Mouse (Mus musculus): Measurements from ENCODE around the gene Tnfaip6.

The Tnfaip6 gene

DNA sequence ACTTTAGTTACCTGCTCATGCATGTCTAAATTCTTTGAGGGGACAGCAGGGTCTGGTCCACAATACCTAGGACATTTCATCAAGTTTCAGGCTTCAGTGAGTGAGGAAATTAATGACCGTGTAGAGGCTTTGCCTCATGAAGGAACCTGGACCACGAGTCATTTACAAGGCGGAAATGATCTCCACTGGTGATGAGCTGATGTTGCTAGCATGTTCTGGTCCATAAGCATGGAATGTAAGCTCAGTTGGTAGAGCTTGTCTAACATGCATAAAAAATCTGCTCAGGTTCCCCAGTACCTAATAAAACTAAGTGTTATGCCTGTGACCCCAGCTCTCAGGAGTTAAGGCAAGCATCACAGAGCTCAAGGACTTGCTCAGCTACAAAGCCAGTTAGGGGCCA is 4.3 kb downstream of the Tnfaip6 start:
- TF ChIP-seq GATA4 (IDR thresholded peaks at IDR 0.05; ENCODE audit: insufficient replicate concordance, low read length): no peak

DNA sequence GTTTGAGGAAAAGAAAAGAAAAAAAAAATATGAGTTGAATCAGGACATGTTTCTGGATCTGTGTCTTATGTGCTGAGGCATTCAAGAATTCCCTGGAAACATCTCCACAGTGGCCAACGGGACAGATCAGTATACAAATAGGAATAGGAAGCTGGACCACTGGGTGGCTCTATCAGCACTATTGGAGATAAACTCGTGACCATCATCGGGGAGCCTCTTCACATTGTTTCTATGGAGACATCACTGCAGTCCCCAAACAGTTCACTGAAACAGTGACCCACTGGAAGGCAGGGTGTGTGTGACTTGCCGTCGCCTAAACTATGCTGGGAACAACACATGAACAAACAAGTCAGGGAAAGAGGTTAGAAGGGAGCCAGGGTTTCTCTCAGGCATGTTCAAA is 4.9 kb downstream of the Tnfaip6 start:
- no peak for TF ChIP-seq GATA4 (IDR thresholded peaks at IDR 0.05; ENCODE audit: insufficient replicate concordance, low read length)

DNA sequence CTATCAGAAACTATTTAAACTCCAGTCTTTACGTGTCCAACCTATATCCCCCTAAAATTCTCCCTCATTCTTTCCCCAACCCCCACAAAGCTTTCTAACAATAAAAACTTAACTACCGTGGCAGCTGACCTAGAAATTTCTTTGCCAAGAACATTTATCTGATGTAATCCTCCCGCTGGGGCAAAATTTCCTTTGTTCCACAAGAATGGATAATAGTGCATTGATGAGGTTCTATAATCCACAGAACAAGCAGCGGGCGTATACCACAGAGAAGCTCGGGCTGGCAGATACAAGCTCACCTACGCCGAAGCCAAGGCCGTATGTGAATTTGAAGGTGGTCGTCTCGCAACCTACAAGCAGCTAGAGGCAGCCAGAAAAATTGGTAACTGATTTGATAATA is 5.7 kb downstream of the Tnfaip6 start:
- TF ChIP-seq GATA4 (IDR thresholded peaks at IDR 0.05; ENCODE audit: insufficient replicate concordance, low read length): no peak

DNA sequence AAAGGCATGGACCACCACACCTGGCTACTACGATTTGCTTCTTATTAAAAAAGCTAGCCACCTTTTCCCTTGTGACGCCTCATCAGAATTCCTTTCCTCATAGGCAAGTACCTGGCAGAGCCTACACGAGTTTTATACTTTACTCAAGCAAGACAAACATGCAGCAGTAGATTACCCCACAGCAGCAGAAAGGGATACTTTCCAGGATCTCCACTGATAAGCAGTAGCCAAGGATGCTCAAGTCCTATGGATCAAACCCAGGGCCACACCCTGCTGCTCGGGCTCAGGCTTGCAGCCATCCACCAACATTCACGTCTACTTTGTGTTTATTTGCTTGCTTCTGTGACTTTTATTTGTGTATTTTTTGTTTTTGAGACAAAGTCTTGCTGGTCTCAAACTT is 8.2 kb downstream of the Tnfaip6 start:
- TF ChIP-seq GATA4 (IDR thresholded peaks at IDR 0.05; ENCODE audit: insufficient replicate concordance, low read length): no peak

DNA sequence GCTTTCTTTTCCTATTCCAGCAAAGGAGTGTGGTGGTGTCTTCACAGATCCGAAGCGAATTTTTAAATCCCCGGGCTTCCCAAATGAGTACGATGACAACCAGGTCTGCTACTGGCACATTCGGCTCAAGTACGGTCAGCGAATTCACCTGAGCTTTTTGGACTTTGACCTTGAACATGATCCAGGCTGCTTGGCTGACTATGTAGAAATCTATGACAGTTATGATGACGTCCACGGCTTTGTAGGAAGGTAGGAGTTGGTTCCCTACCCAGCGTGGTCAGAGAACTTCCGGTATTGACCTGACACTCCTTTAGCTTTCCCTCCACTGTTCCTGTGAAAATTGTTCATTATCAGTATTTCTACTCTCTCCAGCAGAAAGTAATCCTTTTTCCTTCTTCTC is 13.0 kb downstream of the Tnfaip6 start:
- no peak for TF ChIP-seq GATA4 (IDR thresholded peaks at IDR 0.05; ENCODE audit: insufficient replicate concordance, low read length)

DNA sequence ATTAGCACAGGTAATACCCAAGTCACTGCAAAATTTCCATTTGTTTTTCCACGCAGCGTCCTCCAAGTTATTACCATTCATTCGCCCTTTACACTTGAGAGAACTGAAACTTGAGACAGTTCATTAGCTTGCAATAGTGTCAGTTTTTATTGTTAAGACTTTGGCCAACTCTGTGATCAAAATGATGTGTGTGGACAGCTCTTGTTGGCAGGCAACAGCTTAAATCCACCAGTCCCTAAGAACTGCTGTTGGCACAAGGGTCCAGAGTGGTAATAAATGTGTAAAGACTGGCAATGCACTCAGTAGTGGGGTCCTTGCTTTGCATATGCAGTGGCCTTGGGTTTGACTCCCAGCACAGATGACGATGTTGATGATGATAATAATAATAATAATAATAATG is 14.5 kb downstream of the Tnfaip6 start:
- no peak for TF ChIP-seq GATA4 (IDR thresholded peaks at IDR 0.05; ENCODE audit: insufficient replicate concordance, low read length)

DNA sequence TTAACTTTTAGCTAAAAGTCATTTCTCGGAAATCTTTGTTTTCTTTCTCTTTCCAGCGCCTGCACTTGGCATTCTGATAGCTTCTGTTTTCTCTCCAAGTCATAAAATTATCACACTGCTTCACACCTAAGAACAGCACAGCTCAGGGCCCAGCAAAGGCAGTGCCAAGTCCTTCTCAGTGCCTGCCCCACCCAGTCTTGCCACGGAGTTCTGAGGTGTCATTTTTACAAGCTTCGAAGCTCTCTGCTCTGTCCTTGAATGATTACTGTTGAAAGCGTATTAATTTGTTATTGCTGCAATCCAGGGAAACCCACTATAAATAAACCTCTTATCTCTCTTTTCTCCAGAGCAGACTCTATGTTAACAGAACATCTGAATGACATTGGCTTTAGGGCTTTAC is 15.7 kb downstream of the Tnfaip6 start:
- TF ChIP-seq GATA4 (IDR thresholded peaks at IDR 0.05; ENCODE audit: insufficient replicate concordance, low read length): no peak

DNA sequence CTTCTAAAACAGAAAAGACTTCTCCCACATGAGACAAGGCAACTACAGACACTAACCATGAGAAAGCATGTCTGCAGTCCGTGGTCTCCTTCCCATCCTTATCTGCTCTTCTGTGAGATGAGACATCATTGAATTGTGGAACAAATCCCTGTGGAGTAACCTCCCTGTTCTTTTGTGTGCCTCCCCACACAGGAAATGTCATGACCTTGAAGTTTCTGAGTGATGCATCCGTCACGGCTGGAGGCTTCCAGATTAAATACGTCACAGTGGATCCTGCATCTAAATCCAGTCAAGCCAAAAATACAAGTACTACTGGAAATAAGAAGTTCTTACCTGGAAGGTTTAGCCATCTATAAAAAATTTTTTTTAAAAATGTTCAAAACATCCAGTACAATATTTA is 17.8 kb downstream of the Tnfaip6 start:
- TF ChIP-seq GATA4 (IDR thresholded peaks at IDR 0.05; ENCODE audit: insufficient replicate concordance, low read length): no peak

DNA sequence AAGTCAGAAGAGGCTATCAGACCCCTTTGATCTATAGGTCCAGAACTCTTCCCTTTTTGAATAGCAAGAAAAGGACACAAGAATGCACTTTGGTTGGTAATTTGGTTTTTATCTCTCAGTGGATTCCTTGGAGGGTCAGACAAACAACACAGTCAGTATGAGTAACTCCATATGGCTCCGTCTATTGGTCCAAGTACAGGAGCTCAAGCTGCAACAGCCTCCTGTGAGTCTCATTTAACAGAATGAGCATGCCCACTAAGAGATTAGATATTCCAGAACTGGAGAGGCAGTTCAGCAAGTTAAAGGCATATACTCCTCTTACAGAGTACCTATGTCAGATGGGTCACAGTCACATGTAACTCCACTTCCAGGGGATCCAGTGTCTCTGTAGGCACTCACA is 19.3 kb downstream of the Tnfaip6 start:
- TF ChIP-seq GATA4 (IDR thresholded peaks at IDR 0.05; ENCODE audit: insufficient replicate concordance, low read length): no peak

DNA sequence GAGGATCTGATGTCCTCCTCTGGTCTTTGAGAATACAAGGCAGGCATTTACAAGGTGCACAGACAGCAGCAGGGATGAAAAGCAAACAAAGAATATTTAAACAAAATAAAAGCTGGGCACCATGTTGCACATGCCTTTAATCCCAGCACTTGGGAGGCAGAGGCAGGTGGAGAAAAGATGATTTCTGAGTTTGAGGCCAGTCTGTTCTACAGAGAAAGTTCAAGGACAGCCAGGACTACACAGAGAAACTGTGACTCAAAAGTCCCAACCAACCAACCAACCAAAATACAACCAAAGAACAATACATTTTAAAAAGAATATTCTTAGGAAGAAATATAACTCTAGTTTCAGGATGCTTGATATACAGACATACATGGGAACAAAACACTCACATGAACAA is 19.9 kb downstream of the Tnfaip6 start:
- TF ChIP-seq GATA4 (IDR thresholded peaks at IDR 0.05; ENCODE audit: insufficient replicate concordance, low read length): no peak

DNA sequence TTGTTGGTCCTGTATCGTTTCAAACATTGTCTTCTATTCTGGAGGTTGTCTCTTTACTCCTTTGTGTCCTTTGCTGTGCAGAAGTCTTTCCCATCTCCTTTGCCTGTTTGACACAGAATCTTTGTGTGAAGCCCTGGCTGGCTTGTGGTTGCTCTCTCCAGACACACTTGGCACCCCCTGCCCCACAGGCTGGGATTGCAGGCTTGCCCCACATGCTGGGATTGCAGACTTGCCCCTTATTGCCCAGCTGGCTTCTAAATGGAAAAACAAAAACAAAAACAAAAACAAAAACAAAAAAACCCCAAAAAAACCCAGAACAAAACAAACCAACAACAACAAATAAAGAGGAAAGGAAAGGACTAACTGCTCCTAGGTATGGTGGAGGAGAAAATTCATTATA is 30.8 kb downstream of the Tnfaip6 start:
- no peak for TF ChIP-seq GATA4 (IDR thresholded peaks at IDR 0.05; ENCODE audit: insufficient replicate concordance, low read length)

DNA sequence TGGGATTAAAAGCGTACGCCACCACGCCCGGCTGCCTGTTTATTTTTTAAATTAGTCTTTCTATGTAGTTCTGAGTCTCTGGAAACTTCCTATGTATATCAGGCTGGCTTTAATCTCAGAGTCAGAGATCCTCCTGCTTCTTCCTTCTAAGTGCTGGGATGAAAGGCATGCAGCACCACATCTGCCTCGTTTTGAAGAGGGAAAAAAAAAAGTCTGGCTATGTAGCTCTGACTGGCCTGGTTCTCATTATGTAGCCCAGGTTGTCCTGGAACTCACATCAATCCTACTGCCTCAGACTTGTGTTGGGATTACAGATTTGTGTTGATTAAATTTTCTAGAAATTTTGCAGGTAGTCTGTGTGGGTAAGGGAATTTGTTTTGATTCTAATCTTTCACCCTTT is 33.0 kb downstream of the Tnfaip6 start:
- TF ChIP-seq GATA4 (IDR thresholded peaks at IDR 0.05; ENCODE audit: insufficient replicate concordance, low read length): no peak

DNA sequence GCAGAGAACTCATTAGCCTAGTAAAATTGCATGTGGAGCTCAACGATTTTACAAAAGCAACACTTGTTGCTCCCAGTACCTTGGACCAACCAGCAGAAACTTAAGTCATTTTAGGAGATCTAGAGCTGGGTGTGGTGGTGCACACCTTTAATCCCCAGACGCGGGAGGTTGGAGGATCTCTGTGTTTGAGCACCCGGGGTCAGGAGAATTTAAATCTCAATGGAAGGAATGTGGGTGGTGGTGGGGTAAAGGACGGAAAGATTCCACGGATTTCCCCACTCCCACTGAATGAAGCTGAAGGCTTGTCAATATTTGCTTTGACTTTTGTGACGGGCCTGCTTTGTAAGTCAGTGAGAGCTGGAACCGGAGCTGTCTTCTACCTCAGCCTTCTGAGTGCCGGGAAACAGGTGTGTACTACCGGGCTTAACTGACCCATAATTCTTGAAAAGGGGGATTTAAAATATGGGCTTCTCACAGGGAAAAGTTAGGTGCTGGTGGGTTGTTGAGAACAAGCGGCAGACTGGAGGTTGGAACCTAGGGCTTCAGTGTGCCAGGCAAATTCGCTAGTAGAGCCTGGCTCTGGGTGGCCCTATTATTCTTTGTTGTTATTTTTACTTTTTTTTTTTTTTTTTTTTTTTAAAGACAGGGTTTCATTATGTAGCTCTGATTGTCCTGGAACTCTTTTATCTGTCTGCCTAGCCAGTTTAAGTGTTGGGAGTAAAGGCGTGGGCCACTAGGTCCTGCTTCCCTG is 33.6 kb downstream of the Tnfaip6 start:
- TF ChIP-seq GATA4 (IDR thresholded peaks at IDR 0.05; ENCODE audit: insufficient replicate concordance, low read length): no peak

DNA sequence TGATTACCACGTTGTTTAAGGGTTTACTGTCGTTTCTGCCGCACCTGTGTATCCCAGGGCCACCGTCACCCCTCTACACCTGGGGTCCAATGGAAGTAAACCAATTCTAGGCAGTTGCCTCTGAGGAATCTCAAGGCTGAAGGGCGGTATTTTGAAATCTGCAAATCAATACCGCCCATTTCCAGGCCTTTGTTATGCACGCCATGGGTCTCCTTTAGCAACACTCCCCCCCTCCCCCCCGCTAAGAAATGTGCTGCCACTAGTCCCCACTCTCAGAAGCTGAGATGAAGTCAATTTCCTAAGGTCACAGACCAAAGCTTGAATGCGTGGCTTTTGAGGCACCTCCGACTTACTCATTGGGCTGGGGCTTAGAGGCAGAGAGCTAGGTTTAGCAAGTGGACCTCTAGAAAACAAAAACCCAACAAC is 34.3 kb downstream of the Tnfaip6 start:
- TF ChIP-seq GATA4 (IDR thresholded peaks at IDR 0.05; ENCODE audit: insufficient replicate concordance, low read length): no peak

DNA sequence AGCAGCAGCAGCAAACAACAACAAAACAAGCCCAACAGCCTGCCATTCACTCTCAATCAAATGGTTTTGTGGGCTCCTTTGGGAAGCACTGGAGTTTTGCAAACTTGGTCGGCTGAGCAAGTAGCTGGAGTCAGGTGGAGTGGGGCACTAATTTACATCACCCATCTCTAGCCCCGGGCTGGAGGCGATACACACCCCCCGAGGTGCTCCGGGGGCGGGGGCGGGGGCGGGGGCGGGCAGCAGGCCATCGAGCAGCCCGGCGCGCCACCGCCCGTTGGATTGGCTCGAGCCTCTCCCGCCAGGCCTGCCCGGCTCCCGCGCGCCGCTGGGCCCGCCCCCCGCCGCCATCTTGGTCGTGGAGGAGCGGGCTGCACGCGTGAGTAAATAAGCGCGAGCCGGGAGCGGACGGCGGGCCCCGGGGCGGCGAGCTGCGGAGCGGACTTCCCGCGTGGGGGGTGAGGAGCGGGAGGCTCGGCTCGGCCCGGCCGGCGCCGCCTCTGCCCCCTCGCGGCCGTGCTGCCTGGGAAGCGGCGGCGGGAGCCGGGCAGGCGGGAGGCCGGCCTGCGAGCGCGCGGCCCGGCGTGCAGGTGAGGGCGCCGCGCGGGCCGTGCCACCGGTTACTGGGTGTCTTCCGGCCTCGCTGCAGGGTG is 34.8 kb downstream of the Tnfaip6 start, which contains the start of gene Rif1:
Gene Rif1, plus strand, starts transcription at position 342 of the 650 bp plus-strand sequence.
- TF ChIP-seq GATA4 (IDR thresholded peaks at IDR 0.05; ENCODE audit: insufficient replicate concordance, low read length): no peak

DNA sequence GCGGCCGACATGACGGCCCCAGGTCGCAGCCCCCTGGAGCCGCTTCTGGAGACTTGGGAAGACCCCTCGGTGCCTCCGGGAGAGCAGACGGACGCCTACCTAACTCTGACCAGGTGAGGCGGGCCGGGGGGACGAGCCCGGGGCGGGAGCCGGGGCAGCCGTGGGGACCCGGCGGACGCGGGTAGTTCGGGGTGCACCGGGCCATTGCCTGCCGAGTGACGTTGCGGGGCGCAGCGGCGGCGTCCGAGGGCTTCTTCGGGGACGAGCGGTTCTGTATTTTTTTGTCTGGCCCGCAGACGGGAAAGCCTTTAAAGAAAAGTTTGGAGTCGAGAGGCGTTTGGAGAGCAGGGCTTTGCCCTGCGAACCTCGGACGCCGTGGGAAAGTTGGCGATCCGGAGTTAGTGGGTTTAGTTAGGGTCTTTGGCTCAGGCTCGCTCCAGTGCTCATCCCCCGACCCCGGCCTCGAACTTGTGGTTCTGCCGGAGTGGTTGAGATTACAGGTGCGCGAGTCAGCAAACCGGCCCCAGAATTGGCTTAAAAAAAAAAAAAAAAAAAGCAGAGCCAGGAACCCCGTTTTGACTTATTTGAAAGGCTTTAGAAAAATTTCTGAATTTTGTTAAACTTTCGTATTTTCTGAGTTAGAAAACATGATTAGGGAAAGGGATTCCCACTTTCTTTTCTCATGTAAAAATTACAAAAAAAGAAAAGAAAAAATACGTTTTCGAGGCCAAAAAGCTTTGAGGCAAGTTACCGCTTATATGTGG is 35.5 kb downstream of the Tnfaip6 start:
- no peak for TF ChIP-seq GATA4 (IDR thresholded peaks at IDR 0.05; ENCODE audit: insufficient replicate concordance, low read length)

Measured in liver, adult (tissue).